Mouse (Mus musculus) lung, embryonic 14.5 days (tissue): ENCODE measurements around the gene Gm45233. TPM values are rescaled to one million over a fixed set of nuclear protein-coding genes. Genes with fewer than 3 reads are reported as not detected.

Experiments
- ATAC-seq: fragments of 200-750 bp; cut with Nextera tagmentation; 2 replicates; pipeline ENCODE4 v1.8.0; 2017; ENCODE audit warnings: mild to moderate bottlenecking, moderate TSS enrichment, moderate library complexity; ENCODE audit not compliant: insufficient read depth
- DNase-seq: peaks from one replicate; pipeline ENCODE4 v3.0.0-alpha.2; 2015
- H3K27ac ChIP-seq: fragments of 300-500 bp; sonication (generic); 2 replicates; pipeline ENCODE4 v1.5.1; 2014; ENCODE audit warnings: low read depth, mild to moderate bottlenecking, moderate library complexity
- H3K27me3 ChIP-seq: fragments of 300-500 bp; sonication (generic); 2 replicates; pipeline ENCODE4 v1.6.1; 2014; ENCODE audit warnings: low read length, control low read depth; ENCODE audit not compliant: insufficient read depth
- H3K36me3 ChIP-seq: fragments of 300-500 bp; sonication (generic); 2 replicates; pipeline ENCODE4 v1.6.1; 2014; ENCODE audit warnings: control low read depth; ENCODE audit not compliant: insufficient read depth
- H3K4me1 ChIP-seq: fragments of 300-500 bp; sonication (generic); 2 replicates; pipeline ENCODE4 v1.6.1; 2014; ENCODE audit warnings: antibody characterized with exemption, control low read depth; ENCODE audit not compliant: insufficient read depth
- H3K4me2 ChIP-seq: fragments of 300-500 bp; sonication (generic); 2 replicates; pipeline ENCODE4 v1.6.1; 2014; ENCODE audit warnings: mild to moderate bottlenecking
- H3K4me3 ChIP-seq: fragments of 300-500 bp; sonication (generic); 2 replicates; pipeline ENCODE4 v1.5.1; 2014; ENCODE audit warnings: low read depth, low read length
- H3K9ac ChIP-seq: fragments of 300-500 bp; sonication (generic); 2 replicates; pipeline ENCODE4 v1.6.1; 2014
- H3K9me3 ChIP-seq: fragments of 300-500 bp; sonication (generic); 2 replicates; pipeline ENCODE4 v1.6.1; 2016; ENCODE audit warnings: low read depth, low read length, control low read depth
- CTCF ChIP-seq: IDR thresholded peaks from 2 replicates; pipeline ENCODE4 v1.5.1; 2016; ENCODE audit warnings: antibody characterized with exemption, low read depth
- WGBS: fragments of 180-500 bp; shearing (Covaris S2); extraction: QIAGEN DNeasy Blood & Tissue Kit; methylation state at CpG from one replicate; pipeline ENCODE4 v1.1.7; 2014; 5-methylcytosine and 5-hydroxymethylcytosine counted together
- polyA plus RNA-seq: library from polyadenylated mRNA; unstranded; fragments of >200 nt; fragmentation: Nextera tagmentation; extraction: Ambion mirVana; gene quantifications from 2 replicates; pipeline ENCODE4 v1.2.1, GENCODE M21; 2014

Gm45233 gene
- polyA plus RNA-seq, 1 experiment from 2014 or later: not detected

- Histone ChIP-seq H3K9ac (no peak overlapping the region), H3K4me1 (peaks cover 7% of the 10 kb centered on the region), H3K4me3 (no peak overlapping the region), H3K27me3 (peaks cover 4% of the 10 kb centered on the region), H3K27ac (no peak overlapping the region), H3K36me3 (no peaks in the 10 kb centered on the region), H3K9me3 (no peaks in the 10 kb centered on the region), H3K4me2 (no peak overlapping the region)
- ATAC-seq (peak; percentile 66), DNase-seq (peak; percentile 73)
- 45% methylated on average over 8 of the region's 8 CpGs for WGBS
- TF ChIP-seq CTCF: no peak
These were observed 38.3 kb downstream of the Gm45233 start for GRCm38 (mm10) chr7:43482090-43482716.

- no peak overlapping the region for H3K4me3 ChIP-seq
- no peaks in the 10 kb centered on the region for H3K9me3 ChIP-seq
- H3K9ac ChIP-seq: no peak overlapping the region
- no peak overlapping the region for H3K4me2 ChIP-seq
- H3K27ac ChIP-seq: no peak overlapping the region
- no peaks in the 10 kb centered on the region for H3K36me3 ChIP-seq
- ATAC-seq (peak; percentile 53; the same call in 1 of the 2 replicates), DNase-seq (peak; percentile 78)
- peaks cover 7% of the 10 kb centered on the region for H3K4me1 ChIP-seq
- no peak for TF ChIP-seq CTCF
- under 1% methylated on average over 10 of the region's 10 CpGs for WGBS
- no peaks in the 10 kb centered on the region for H3K27me3 ChIP-seq
These were observed 39.3 kb downstream of the Gm45233 start for GRCm38 (mm10) chr7:43483236-43483635.

- Histone ChIP-seq H3K27me3 (peaks cover 6% of the 10 kb centered on the region; the same call in 1 of the 2 replicates), H3K4me1 (no peaks in the 10 kb centered on the region), H3K4me2 (no peak overlapping the region), H3K27ac (no peak overlapping the region), H3K9me3 (no peaks in the 10 kb centered on the region), H3K36me3 (no peaks in the 10 kb centered on the region), H3K4me3 (no peak overlapping the region), H3K9ac (no peak overlapping the region)
- DNase-seq (no peak), ATAC-seq (no peak)
- 32% methylated on average over 5 of the region's 5 CpGs for WGBS
- TF ChIP-seq CTCF: no peak
These were observed 44.7 kb downstream of the Gm45233 start for GRCm38 (mm10) chr7:43488646-43489045.

GRCm38 (mm10) chr7:43489631-43490125 is 45.8 kb downstream of the Gm45233 start, which contains the start of gene Iglon5:
Gene Iglon5 (minus strand): TSS chr7:43490075.
- H3K36me3 ChIP-seq: no peaks in the 10 kb centered on the region
- H3K4me1 ChIP-seq: no peaks in the 10 kb centered on the region
- peaks cover 6% of the 10 kb centered on the region; the same call in 1 of the 2 replicates for H3K27me3 ChIP-seq
- no peaks in the 10 kb centered on the region for H3K9me3 ChIP-seq
- no peak for TF ChIP-seq CTCF
- ATAC-seq (peak; percentile 68), DNase-seq (no peak)
- H3K4me3 ChIP-seq: peak within 1 kb of the TSS; percentile 44
- peak within 1 kb of the TSS; percentile 72 for H3K4me2 ChIP-seq
- peak within 1 kb of the TSS; percentile 50 for H3K9ac ChIP-seq
- no peak within 1 kb of the TSS for H3K27ac ChIP-seq
- WGBS: 1% methylated on average over 24 of the region's 41 CpGs

GRCm38 (mm10) chr7:43490182-43490584 is 46.3 kb downstream of the Gm45233 start:
- 0% methylated on average over 10 of the region's 13 CpGs for WGBS
- peak; percentile 85 for ATAC-seq

GRCm38 (mm10) chr7:43490861-43491260 is 46.9 kb downstream of the Gm45233 start:
- Histone ChIP-seq H3K4me3 (no peak overlapping the region), H3K9ac (no peak overlapping the region), H3K4me2 (no peak overlapping the region), H3K27ac (no peak overlapping the region), H3K4me1 (no peaks in the 10 kb centered on the region), H3K9me3 (no peaks in the 10 kb centered on the region), H3K27me3 (peaks cover 6% of the 10 kb centered on the region; the same call in 1 of the 2 replicates), H3K36me3 (no peaks in the 10 kb centered on the region)
- no peak for TF ChIP-seq CTCF
- ATAC-seq (no peak), DNase-seq (no peak)
- 57% methylated on average over 9 of the region's 9 CpGs for WGBS

More at GRCm38 (mm10) chr7:43490182-43490584, 46.3 kb downstream of the Gm45233 start:
- peak; percentile 65 for DNase-seq
- peaks cover 6% of the 10 kb centered on the region; the same call in 1 of the 2 replicates for H3K27me3 ChIP-seq
- H3K27ac ChIP-seq: no peak overlapping the region
- no peak for TF ChIP-seq CTCF
- no peaks in the 10 kb centered on the region for H3K36me3 ChIP-seq
- no peaks in the 10 kb centered on the region for H3K9me3 ChIP-seq
- H3K9ac ChIP-seq: peak overlapping the region; percentile 50
- H3K4me1 ChIP-seq: no peaks in the 10 kb centered on the region
- H3K4me3 ChIP-seq: peak overlapping the region; percentile 44
- H3K4me2 ChIP-seq: peak overlapping the region; percentile 72

- Histone ChIP-seq H3K4me3 (no peak overlapping the region), H3K9me3 (no peaks in the 10 kb centered on the region), H3K27me3 (peaks cover 3% of the 10 kb centered on the region; the same call in 1 of the 2 replicates), H3K9ac (no peak overlapping the region), H3K4me1 (no peaks in the 10 kb centered on the region), H3K36me3 (no peaks in the 10 kb centered on the region), H3K4me2 (no peak overlapping the region), H3K27ac (no peak overlapping the region)
- TF ChIP-seq CTCF: peak; percentile 64
- 0 out of 2 replicates have a peak, but pooled peaks have one; percentile 17 for ATAC-seq
- peak; percentile 72 for DNase-seq
- WGBS: 14% methylated on average over 21 of the region's 21 CpGs
These were observed 51.6 kb downstream of the Gm45233 start for GRCm38 (mm10) chr7:43495343-43496021.
